Comparison of ENCODE assay signal across 19 mouse cellular contexts in genomic region chr5:120555871-120556270, GRCm38 (mm10).
"Had no signal": no experiment of that assay in that cellular context is flagged by ENCODE, and none has a peak within 500 bp of the region (broad histone marks: within the 10 kb centered on the region; RNA-seq: fewer than 3 reads in every experiment).

No protein-coding gene starts in this region.

- H3K27ac ChIP-seq: kidney, embryonic 15.5 days; layer of hippocampus, adult 2 months; limb, embryonic 10.5 days; limb, embryonic 13.5 days; liver, embryonic 12.5 days; liver, embryonic 15.5 days; lung, embryonic 15.5 days; midbrain, embryonic 10.5 days had no signal

- H3K4me2 ChIP-seq: kidney, embryonic 15.5 days; limb, embryonic 13.5 days; liver, embryonic 12.5 days; liver, embryonic 15.5 days; lung, embryonic 15.5 days had no signal

- H3K9ac ChIP-seq: kidney, embryonic 15.5 days; limb, embryonic 13.5 days; liver, embryonic 12.5 days; liver, embryonic 15.5 days; lung, embryonic 15.5 days had no signal

- H3K4me3 ChIP-seq: kidney, embryonic 15.5 days; layer of hippocampus, adult 2 months; limb, embryonic 10.5 days; limb, embryonic 13.5 days; liver, embryonic 12.5 days; liver, embryonic 15.5 days; lung, embryonic 15.5 days; megakaryocyte, embryonic 14.5 days; midbrain, embryonic 10.5 days had no signal

- ATAC-seq: liver, embryonic 12.5 days had no signal

- DNase-seq: kidney, adult 8-10 months; kidney, postnatal 14 days; layer of hippocampus, adult 9-11 months; liver; lung, adult 18-20 months; lung, postnatal 10 days; lung, postnatal 36 days; midbrain, embryonic 14.5 days; thymus, adult 18-20 months; thymus, postnatal 36 days had no signal

- H3K9me3 ChIP-seq: kidney, embryonic 15.5 days; limb, embryonic 10.5 days; limb, embryonic 13.5 days; liver, embryonic 12.5 days; liver, embryonic 15.5 days; lung, embryonic 15.5 days; megakaryocyte, embryonic 14.5 days; midbrain, embryonic 10.5 days had no signal

- H3K27me3 ChIP-seq: kidney, embryonic 15.5 days; limb, embryonic 13.5 days; liver, embryonic 12.5 days; liver, embryonic 15.5 days; lung, embryonic 15.5 days; megakaryocyte, embryonic 14.5 days had no signal
